ENCODE assay signal across 10 mouse cellular contexts in the genomic region with DNA sequence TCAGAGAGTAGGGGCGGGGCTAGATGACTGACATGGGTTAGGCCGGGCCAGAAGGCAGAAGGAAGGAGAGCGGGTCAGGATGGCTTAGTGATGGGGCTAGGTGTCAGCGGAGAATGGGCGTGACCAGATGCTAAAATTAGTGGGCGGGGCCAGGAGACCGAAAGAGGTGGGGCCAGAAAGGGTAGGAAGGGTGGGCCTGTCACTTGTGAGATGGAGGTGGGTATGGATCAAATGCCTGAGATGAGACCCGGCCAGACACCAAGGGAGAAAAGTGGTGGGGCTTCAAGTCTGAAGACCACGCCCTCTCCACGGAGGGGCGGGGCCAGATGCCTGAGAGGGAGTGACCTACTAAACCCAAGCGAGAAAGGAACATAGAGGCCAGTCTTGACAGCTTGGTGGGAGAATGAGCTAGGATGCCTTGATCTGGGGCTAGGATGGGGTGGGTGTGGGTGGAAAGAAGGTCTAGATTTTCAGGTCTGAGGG. TPM values are rescaled to one million over a fixed set of nuclear protein-coding genes. Genes with fewer than 3 reads are reported as not detected.
A peak's percentile ranks its signal among the peaks of the same experiment; 100 is the strongest.
DNase-seq lines count a peak whose midpoint lies in the region; ATAC-seq lines count a peak whose summit lies in the region.
"Had no signal": no experiment of that assay in that cellular context is flagged by ENCODE, and none has a peak within 500 bp of the region (broad histone marks: within the 10 kb centered on the region; RNA-seq: fewer than 3 reads in every experiment).

No protein-coding gene starts in this region.

- ATAC-seq in kidney, embryonic 15.5 days (replicated peaks; ENCODE audit: low FRiP score): peak; percentile 33; the same call in 1 of the 2 replicates
- no peak for ATAC-seq in kidney, embryonic 16.5 days (ENCODE audit: low FRiP score, low TSS enrichment)
- no peak; the same call in 1 of the 2 replicates for ATAC-seq in intestine, embryonic 15.5 days
- peak; percentile 34 for ATAC-seq in megakaryocyte progenitor cell, adult 5-6 weeks (replicated peaks; ENCODE audit: poor library complexity)

- no peak overlapping the region for H3K9ac ChIP-seq in kidney, embryonic 15.5 days
- no peak overlapping the region for H3K9ac ChIP-seq in kidney, embryonic 16.5 days (replicated peaks; ENCODE audit: low read length)
- H3K9ac ChIP-seq in intestine, embryonic 15.5 days: no peak overlapping the region
- H3K9ac ChIP-seq: embryonic facial prominence, embryonic 12.5 days; neural tube, embryonic 13.5 days had no signal

- H3K9me3 ChIP-seq in kidney, embryonic 15.5 days (replicated peaks): no peaks in the 10 kb centered on the region
- H3K9me3 ChIP-seq in kidney, embryonic 16.5 days (ENCODE audit: low read length): no peaks in the 10 kb centered on the region
- H3K9me3 ChIP-seq in intestine, embryonic 15.5 days: no peaks in the 10 kb centered on the region
- H3K9me3 ChIP-seq: embryonic facial prominence, embryonic 12.5 days; neural tube, embryonic 13.5 days had no signal

- DNase-seq in WW6 (ENCODE audit: low read depth, low spot score): peak; percentile 88
- DNase-seq in frontal cortex, postnatal 14 days (ENCODE audit: low spot score in 2 of 2): no peak
- no peak for DNase-seq in urinary bladder, adult 2 months (ENCODE audit: low spot score)
- no peak for DNase-seq in gastrocnemius, postnatal 25 days

- 0 out of 2 replicates have a peak, but pooled peaks cover 4% of the 10 kb centered on the region for H3K27me3 ChIP-seq in kidney, embryonic 15.5 days
- no peaks in the 10 kb centered on the region for H3K27me3 ChIP-seq in kidney, embryonic 16.5 days (ENCODE audit: insufficient read depth, low read length)
- no peaks in the 10 kb centered on the region for H3K27me3 ChIP-seq in intestine, embryonic 15.5 days (replicated peaks)

- no peak overlapping the region for H3K27ac ChIP-seq in kidney, embryonic 15.5 days
- no peak overlapping the region for H3K27ac ChIP-seq in kidney, embryonic 16.5 days (ENCODE audit: low read length)
- H3K27ac ChIP-seq in intestine, embryonic 15.5 days: no peak overlapping the region
- H3K27ac ChIP-seq: embryonic facial prominence, embryonic 12.5 days; neural tube, embryonic 13.5 days had no signal

- peak overlapping the region; percentile 21 for H3K4me2 ChIP-seq in kidney, embryonic 15.5 days
- no peak overlapping the region for H3K4me2 ChIP-seq in kidney, embryonic 16.5 days (replicated peaks; ENCODE audit: low read depth, low read length)
- peak overlapping the region; percentile 11; the same call in 1 of the 2 replicates for H3K4me2 ChIP-seq in intestine, embryonic 15.5 days (replicated peaks)
- H3K4me2 ChIP-seq: embryonic facial prominence, embryonic 12.5 days; neural tube, embryonic 13.5 days had no signal

- WGBS in kidney, embryonic 15.5 days: 9% methylated on average over 12 of the region's 12 CpGs
- 11% methylated on average over 12 of the region's 12 CpGs for WGBS in kidney, embryonic 16.5 days
- 10% methylated on average over 12 of the region's 12 CpGs for WGBS in intestine, embryonic 15.5 days

- H3K4me3 ChIP-seq in kidney, embryonic 15.5 days (replicated peaks): no peak overlapping the region; the same call in 1 of the 2 replicates
- H3K4me3 ChIP-seq in kidney, embryonic 16.5 days (ENCODE audit: low read length): no peak overlapping the region
- no peak overlapping the region for H3K4me3 ChIP-seq in intestine, embryonic 15.5 days (replicated peaks)
- H3K4me3 ChIP-seq: embryonic facial prominence, embryonic 12.5 days; neural tube, embryonic 13.5 days had no signal

- H3K4me1 ChIP-seq in kidney, embryonic 15.5 days: peaks cover 19% of the 10 kb centered on the region
- peaks cover 10% of the 10 kb centered on the region for H3K4me1 ChIP-seq in kidney, embryonic 16.5 days (ENCODE audit: insufficient read depth, low read length)
- peaks cover 13% of the 10 kb centered on the region for H3K4me1 ChIP-seq in intestine, embryonic 15.5 days (replicated peaks)

- no peaks in the 10 kb centered on the region for H3K36me3 ChIP-seq in kidney, embryonic 15.5 days
- H3K36me3 ChIP-seq in kidney, embryonic 16.5 days (ENCODE audit: insufficient read depth, low read length): no peaks in the 10 kb centered on the region
- no peaks in the 10 kb centered on the region for H3K36me3 ChIP-seq in intestine, embryonic 15.5 days
- H3K36me3 ChIP-seq: embryonic facial prominence, embryonic 12.5 days; neural tube, embryonic 13.5 days had no signal

RNA-seq across cellular contexts. Expression of gene Gm45713, which starts 1.4 kb away (rescaled TPM):
- polyA plus RNA-seq in kidney, embryonic 15.5 days (2015; fragmentation: Nextera tagmentation; extraction: Ambion mirVana): 0.44 TPM in 1 of 2 replicates, not detected in the other
- 0.18 TPM in 1 of 2 replicates, not detected in the other for polyA plus RNA-seq in kidney, embryonic 16.5 days (2015; fragmentation: Nextera tagmentation; extraction: Ambion mirVana)
- polyA plus RNA-seq in intestine, embryonic 15.5 days (2015; fragmentation: Nextera tagmentation; extraction: Ambion mirVana): 0.24 and 0.28 TPM in 2 replicates
- not detected in 2 replicates for total RNA-seq in megakaryocyte progenitor cell, adult 5-6 weeks (2015)
- 1.4 TPM in 1 of 2 replicates, not detected in the other for total RNA-seq in megakaryocyte progenitor cell, adult 5-6 weeks (2017)
- 0.28 and 0.44 TPM in 2 replicates for polyA plus RNA-seq in urinary bladder, adult 2 months (2012; rRNA removed)
- not detected for total RNA-seq in gastrocnemius, postnatal 25 days (2021)

RNA-seq across cellular contexts. Expression of gene Flt3l, which starts 1.6 kb away (rescaled TPM):
- polyA plus RNA-seq in kidney, embryonic 15.5 days (2015; fragmentation: Nextera tagmentation; extraction: Ambion mirVana): 1.9 and 7.5 TPM in 2 replicates
- polyA plus RNA-seq in kidney, embryonic 16.5 days (2015; fragmentation: Nextera tagmentation; extraction: Ambion mirVana): 0.95 and 1.9 TPM in 2 replicates
- 1.8 and 2.0 TPM in 2 replicates for polyA plus RNA-seq in intestine, embryonic 15.5 days (2015; fragmentation: Nextera tagmentation; extraction: Ambion mirVana)
- total RNA-seq in megakaryocyte progenitor cell, adult 5-6 weeks (2015): 8.2 and 8.5 TPM in 2 replicates
- total RNA-seq in megakaryocyte progenitor cell, adult 5-6 weeks (2017): 4.7 and 7.0 TPM in 2 replicates
- polyA plus RNA-seq in urinary bladder, adult 2 months (2012; rRNA removed): 74.5 and 83.1 TPM in 2 replicates
- total RNA-seq in gastrocnemius, postnatal 25 days (2021): 1 to 10 TPM; 4.2 TPM

RNA-seq across cellular contexts. Expression of gene Rpl13a, which starts 6.0 kb away (rescaled TPM):
- 1,248 and 1,360 TPM in 2 replicates for polyA plus RNA-seq in kidney, embryonic 15.5 days (2015; fragmentation: Nextera tagmentation; extraction: Ambion mirVana)
- polyA plus RNA-seq in kidney, embryonic 16.5 days (2015; fragmentation: Nextera tagmentation; extraction: Ambion mirVana): 1,083 and 1,117 TPM in 2 replicates
- polyA plus RNA-seq in intestine, embryonic 15.5 days (2015; fragmentation: Nextera tagmentation; extraction: Ambion mirVana): 1,301 and 1,445 TPM in 2 replicates
- total RNA-seq in megakaryocyte progenitor cell, adult 5-6 weeks (2015): 2,930 and 3,118 TPM in 2 replicates
- total RNA-seq in megakaryocyte progenitor cell, adult 5-6 weeks (2017): 3,320 and 3,859 TPM in 2 replicates
- polyA plus RNA-seq in urinary bladder, adult 2 months (2012; rRNA removed): 3,442 and 3,633 TPM in 2 replicates
- total RNA-seq in gastrocnemius, postnatal 25 days (2021): 100 to 1,000 TPM; 520 to 561 TPM

RNA-seq across cellular contexts. Expression of gene Rps11, which starts 10.3 kb away (rescaled TPM):
- polyA plus RNA-seq in kidney, embryonic 15.5 days (2015; fragmentation: Nextera tagmentation; extraction: Ambion mirVana): 1,536 and 1,655 TPM in 2 replicates
- 1,363 and 1,408 TPM in 2 replicates for polyA plus RNA-seq in kidney, embryonic 16.5 days (2015; fragmentation: Nextera tagmentation; extraction: Ambion mirVana)
- 1,711 TPM in 2 replicates for polyA plus RNA-seq in intestine, embryonic 15.5 days (2015; fragmentation: Nextera tagmentation; extraction: Ambion mirVana)
- total RNA-seq in megakaryocyte progenitor cell, adult 5-6 weeks (2015): 3,046 and 3,197 TPM in 2 replicates
- 1,081 and 1,541 TPM in 2 replicates for total RNA-seq in megakaryocyte progenitor cell, adult 5-6 weeks (2017)
- polyA plus RNA-seq in urinary bladder, adult 2 months (2012; rRNA removed): 903 and 1,312 TPM in 2 replicates
- total RNA-seq in gastrocnemius, postnatal 25 days (2021): 100 to 1,000 TPM; 413 to 448 TPM

RNA-seq across cellular contexts. Expression of gene Pih1d1, which starts 19.5 kb away (rescaled TPM):
- polyA plus RNA-seq in kidney, embryonic 15.5 days (2015; fragmentation: Nextera tagmentation; extraction: Ambion mirVana): 107 and 108 TPM in 2 replicates
- polyA plus RNA-seq in kidney, embryonic 16.5 days (2015; fragmentation: Nextera tagmentation; extraction: Ambion mirVana): 109 and 112 TPM in 2 replicates
- 94.1 and 98.9 TPM in 2 replicates for polyA plus RNA-seq in intestine, embryonic 15.5 days (2015; fragmentation: Nextera tagmentation; extraction: Ambion mirVana)
- 114 and 146 TPM in 2 replicates for total RNA-seq in megakaryocyte progenitor cell, adult 5-6 weeks (2015)
- 34.9 and 61.8 TPM in 2 replicates for total RNA-seq in megakaryocyte progenitor cell, adult 5-6 weeks (2017)
- polyA plus RNA-seq in urinary bladder, adult 2 months (2012; rRNA removed): 48.3 and 58.3 TPM in 2 replicates
- 10 to 100 TPM; 32.0 to 38.1 TPM for total RNA-seq in gastrocnemius, postnatal 25 days (2021)

Comparison
In these comparisons a context has a peak if more than half of its experiments do, and no peak if none do; other contexts are left out.
1. ATAC-seq: peak in kidney, embryonic 15.5 days (single experiment) and megakaryocyte progenitor cell, adult 5-6 weeks (single experiment); none in kidney, embryonic 16.5 days (single experiment) and intestine, embryonic 15.5 days (single experiment).